Mouse (Mus musculus) liver, embryonic 15.5 days (tissue): ENCODE measurements around the gene Ube2d1. TPM values are rescaled to one million over a fixed set of nuclear protein-coding genes. Genes with fewer than 3 reads are reported as not detected.

ENCODE experiments used
- ATAC-seq: fragments of 200-750 bp; cut with Nextera tagmentation; 2 replicates; pipeline ENCODE4 v1.8.0; 2017; ENCODE audit warnings: moderate number of reproducible peaks, mild to moderate bottlenecking, moderate library complexity; ENCODE audit not compliant: insufficient read depth
- H3K27ac ChIP-seq: fragments of 300-500 bp; sonication (generic); replicated peaks from 2 replicates; pipeline ENCODE4 v1.5.1; 2015; ENCODE audit warnings: mild to moderate bottlenecking, inconsistent platforms
- H3K27me3 ChIP-seq: fragments of 300-500 bp; sonication (generic); 2 replicates; pipeline ENCODE4 v1.6.1; 2015; ENCODE audit warnings: mild to moderate bottlenecking, inconsistent platforms
- H3K36me3 ChIP-seq: fragments of 300-500 bp; sonication (generic); replicated peaks from 2 replicates; pipeline ENCODE4 v1.6.1; 2015; ENCODE audit warnings: moderate library complexity, mild to moderate bottlenecking, inconsistent platforms
- H3K4me1 ChIP-seq: fragments of 300-500 bp; sonication (generic); replicated peaks from 2 replicates; pipeline ENCODE4 v1.6.1; 2015; ENCODE audit warnings: inconsistent platforms
- H3K4me2 ChIP-seq: fragments of 300-500 bp; sonication (generic); 2 replicates; pipeline ENCODE4 v1.6.1; 2015; ENCODE audit warnings: moderate library complexity, mild to moderate bottlenecking, inconsistent platforms
- H3K4me3 ChIP-seq: fragments of 300-500 bp; sonication (generic); replicated peaks from 2 replicates; pipeline ENCODE4 v1.5.1; 2015; ENCODE audit warnings: mild to moderate bottlenecking, inconsistent platforms
- H3K9ac ChIP-seq: fragments of 300-500 bp; sonication (generic); 2 replicates; pipeline ENCODE4 v1.6.1; 2015; ENCODE audit warnings: moderate library complexity, mild to moderate bottlenecking, inconsistent platforms
- H3K9me3 ChIP-seq: fragments of 300-500 bp; sonication (generic); replicated peaks from 2 replicates; pipeline ENCODE4 v1.6.1; 2016; ENCODE audit warnings: inconsistent platforms
- WGBS: fragments of 180-500 bp; shearing (Covaris S2); methylation state at CpG from one replicate; pipeline ENCODE4 v1.1.7; 2015; ENCODE audit warnings: mixed read lengths; ENCODE audit not compliant: insufficient replicate concordance; 5-methylcytosine and 5-hydroxymethylcytosine counted together
- polyA plus RNA-seq: library from polyadenylated mRNA; unstranded; fragments of >200 nt; fragmentation: Nextera tagmentation; extraction: Ambion mirVana; gene quantifications from 2 replicates; pipeline ENCODE4 v1.2.1, GENCODE M21; 2015

Gene Ube2d1
- polyA plus RNA-seq, 1 experiment from 2014 or later: 6.7 TPM

DNA sequence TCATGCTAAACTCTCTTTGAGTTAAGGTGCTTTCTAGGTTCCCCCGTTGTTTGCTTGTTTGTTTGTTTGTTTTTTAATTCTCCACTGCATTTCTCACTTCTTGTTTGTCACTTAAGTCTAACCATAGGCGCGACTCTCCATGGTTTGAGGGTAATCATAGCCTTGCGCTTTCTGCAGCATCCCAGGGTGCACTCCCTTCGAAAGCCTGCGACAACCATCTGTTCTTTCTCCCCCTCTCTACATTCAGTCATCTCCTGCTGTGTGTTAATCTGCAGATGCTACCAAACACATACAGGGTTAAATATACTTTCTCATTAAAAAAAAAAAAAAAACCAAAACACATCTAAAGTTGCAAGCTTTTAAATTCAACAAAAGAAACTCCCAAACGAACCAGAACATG, 31.4 kb upstream of the Ube2d1 start:
- Histone ChIP-seq H3K9ac (no peak overlapping the region), H3K4me1 (no peaks in the 10 kb centered on the region), H3K4me3 (no peak overlapping the region), H3K9me3 (no peaks in the 10 kb centered on the region), H3K27me3 (no peaks in the 10 kb centered on the region), H3K27ac (no peak overlapping the region), H3K4me2 (no peak overlapping the region), H3K36me3 (no peaks in the 10 kb centered on the region)
- 55% methylated on average over 7 of the region's 7 CpGs for WGBS
- ATAC-seq: no peak

- H3K27me3 ChIP-seq: no peaks in the 10 kb centered on the region
- no peak overlapping the region for H3K4me3 ChIP-seq
- H3K27ac ChIP-seq: no peak overlapping the region
- WGBS: 63% methylated on average over 11 of the region's 11 CpGs
- H3K36me3 ChIP-seq: no peaks in the 10 kb centered on the region
- H3K4me2 ChIP-seq: no peak overlapping the region
- ATAC-seq: no peak
- H3K4me1 ChIP-seq: no peaks in the 10 kb centered on the region
- no peak overlapping the region for H3K9ac ChIP-seq
- H3K9me3 ChIP-seq: no peaks in the 10 kb centered on the region
Observed at GRCm38 (mm10) chr10:71316056-71316455, 31.0 kb upstream of the Ube2d1 start.

DNA sequence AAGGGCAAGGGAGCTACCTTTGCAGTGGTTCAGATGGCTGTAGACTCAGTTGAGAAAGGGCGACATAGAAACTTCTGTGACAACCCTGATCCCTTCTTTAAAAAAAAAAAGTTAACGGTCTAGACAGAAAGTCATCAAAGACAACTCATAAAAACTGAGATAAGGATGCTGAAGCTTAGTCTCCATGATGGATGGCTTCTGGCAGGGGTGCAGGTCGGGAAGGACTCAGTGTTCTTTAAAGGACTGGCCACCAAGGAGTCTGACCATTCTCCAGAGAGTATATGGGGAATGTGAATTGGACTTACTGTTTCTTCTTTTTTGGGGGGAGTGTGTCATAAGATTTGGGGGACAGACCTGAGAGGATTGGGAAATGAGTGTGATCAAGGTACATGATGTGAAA, 29.5 kb upstream of the Ube2d1 start:
- Histone ChIP-seq H3K4me2 (no peak overlapping the region), H3K36me3 (no peaks in the 10 kb centered on the region), H3K4me3 (no peak overlapping the region), H3K4me1 (no peaks in the 10 kb centered on the region), H3K9ac (no peak overlapping the region), H3K27ac (no peak overlapping the region), H3K27me3 (no peaks in the 10 kb centered on the region), H3K9me3 (no peaks in the 10 kb centered on the region)
- no peak for ATAC-seq
- 63% methylated on average over 3 of the region's 3 CpGs for WGBS

GRCm38 (mm10) chr10:71310288-71310687, 25.2 kb upstream of the Ube2d1 start:
- Histone ChIP-seq H3K27ac (no peak overlapping the region), H3K9me3 (no peaks in the 10 kb centered on the region), H3K36me3 (no peaks in the 10 kb centered on the region), H3K4me3 (no peak overlapping the region), H3K27me3 (no peaks in the 10 kb centered on the region), H3K4me2 (no peak overlapping the region), H3K9ac (no peak overlapping the region), H3K4me1 (no peaks in the 10 kb centered on the region)
- WGBS: 50% methylated on average over 3 of the region's 3 CpGs
- no peak for ATAC-seq

DNA sequence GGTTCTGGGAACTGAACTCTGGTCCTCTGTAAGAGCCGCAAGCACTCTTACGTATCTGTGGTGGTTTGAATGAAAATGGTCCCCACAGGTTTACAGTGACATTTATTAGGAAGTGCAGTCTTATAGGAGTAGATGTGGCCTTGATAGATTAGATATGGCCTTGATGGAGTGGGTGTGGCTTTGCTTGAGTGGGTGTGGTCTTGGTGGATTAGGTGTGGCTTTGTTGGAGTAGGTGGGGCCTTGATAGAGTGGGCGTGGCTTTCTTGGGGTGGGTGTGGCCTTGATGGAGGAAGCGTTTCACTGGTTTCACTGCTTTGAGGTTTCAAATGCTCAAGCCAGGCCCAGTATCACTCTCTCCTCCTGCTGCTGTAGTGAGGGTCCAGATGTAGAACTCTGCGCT, 23.1 kb upstream of the Ube2d1 start:
- Histone ChIP-seq H3K27ac (no peak overlapping the region), H3K4me1 (no peaks in the 10 kb centered on the region), H3K9ac (no peak overlapping the region), H3K27me3 (no peaks in the 10 kb centered on the region), H3K9me3 (no peaks in the 10 kb centered on the region), H3K36me3 (no peaks in the 10 kb centered on the region), H3K4me2 (no peak overlapping the region), H3K4me3 (no peak overlapping the region)
- no peak for ATAC-seq
- WGBS: 76% methylated on average over 5 of the region's 5 CpGs

DNA sequence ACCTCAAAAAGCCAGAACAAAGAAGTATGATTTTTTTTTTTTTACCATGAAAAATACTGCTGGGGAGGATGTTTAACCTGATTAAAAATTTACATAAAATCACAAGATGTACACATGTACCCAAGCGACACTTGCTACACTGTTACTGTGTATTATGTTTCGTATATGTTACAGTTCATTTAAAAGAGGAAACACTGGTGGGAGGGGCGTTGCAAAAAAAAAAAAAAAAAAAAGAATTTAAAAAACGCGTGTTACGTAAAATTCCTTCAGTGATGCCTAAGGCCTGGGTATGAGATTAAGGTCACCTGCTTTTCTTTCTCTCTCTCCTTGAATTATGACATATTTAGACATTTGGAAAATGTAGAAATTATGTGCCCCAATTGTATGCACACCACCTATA, 21.7 kb upstream of the Ube2d1 start:
- no peaks in the 10 kb centered on the region for H3K9me3 ChIP-seq
- peak overlapping the region; percentile 38; the same call in 1 of the 2 replicates for H3K4me2 ChIP-seq
- no peaks in the 10 kb centered on the region for H3K4me1 ChIP-seq
- ATAC-seq: no peak
- H3K36me3 ChIP-seq: no peaks in the 10 kb centered on the region
- no peak overlapping the region for H3K4me3 ChIP-seq
- H3K27ac ChIP-seq: no peak overlapping the region
- WGBS: 43% methylated on average over 6 of the region's 6 CpGs
- no peak overlapping the region for H3K9ac ChIP-seq
- H3K27me3 ChIP-seq: no peaks in the 10 kb centered on the region

GRCm38 (mm10) chr10:71306190-71306589, 21.1 kb upstream of the Ube2d1 start:
- H3K9ac ChIP-seq: no peak overlapping the region
- H3K27me3 ChIP-seq: no peaks in the 10 kb centered on the region
- H3K9me3 ChIP-seq: no peaks in the 10 kb centered on the region
- H3K27ac ChIP-seq: no peak overlapping the region
- ATAC-seq: no peak
- 15% methylated on average over 6 of the region's 6 CpGs for WGBS
- H3K36me3 ChIP-seq: no peaks in the 10 kb centered on the region
- H3K4me3 ChIP-seq: peak overlapping the region; percentile 12; the same call in 1 of the 2 replicates
- H3K4me2 ChIP-seq: peak overlapping the region; percentile 38
- H3K4me1 ChIP-seq: no peaks in the 10 kb centered on the region

GRCm38 (mm10) chr10:71302490-71302889, 17.4 kb upstream of the Ube2d1 start:
- Histone ChIP-seq H3K9me3 (no peaks in the 10 kb centered on the region), H3K4me1 (no peaks in the 10 kb centered on the region), H3K4me2 (peak overlapping the region; percentile 13; the same call in 1 of the 2 replicates), H3K27me3 (no peaks in the 10 kb centered on the region), H3K36me3 (no peaks in the 10 kb centered on the region), H3K4me3 (no peak overlapping the region), H3K27ac (no peak overlapping the region), H3K9ac (no peak overlapping the region)
- ATAC-seq: no peak
- WGBS: 21% methylated on average over 5 of the region's 5 CpGs

- no peaks in the 10 kb centered on the region for H3K27me3 ChIP-seq
- H3K9ac ChIP-seq: no peak overlapping the region
- no peaks in the 10 kb centered on the region for H3K9me3 ChIP-seq
- H3K4me1 ChIP-seq: no peaks in the 10 kb centered on the region
- no peak overlapping the region for H3K4me2 ChIP-seq
- 40% methylated on average over 16 of the region's 16 CpGs for WGBS
- H3K4me3 ChIP-seq: no peak overlapping the region
- no peaks in the 10 kb centered on the region for H3K36me3 ChIP-seq
- H3K27ac ChIP-seq: no peak overlapping the region
- ATAC-seq: no peak
Observed at GRCm38 (mm10) chr10:71300161-71300560, 15.1 kb upstream of the Ube2d1 start.

GRCm38 (mm10) chr10:71293245-71293644, 8.2 kb upstream of the Ube2d1 start:
- ATAC-seq: no peak
- H3K9ac ChIP-seq: no peak overlapping the region
- H3K4me2 ChIP-seq: no peak overlapping the region
- 47% methylated on average over 4 of the region's 4 CpGs for WGBS
- no peak overlapping the region for H3K4me3 ChIP-seq
- no peaks in the 10 kb centered on the region for H3K9me3 ChIP-seq
- no peaks in the 10 kb centered on the region for H3K36me3 ChIP-seq
- no peak overlapping the region for H3K27ac ChIP-seq
- no peaks in the 10 kb centered on the region for H3K27me3 ChIP-seq
- peaks cover 17% of the 10 kb centered on the region; the same call in 1 of the 2 replicates for H3K4me1 ChIP-seq

DNA sequence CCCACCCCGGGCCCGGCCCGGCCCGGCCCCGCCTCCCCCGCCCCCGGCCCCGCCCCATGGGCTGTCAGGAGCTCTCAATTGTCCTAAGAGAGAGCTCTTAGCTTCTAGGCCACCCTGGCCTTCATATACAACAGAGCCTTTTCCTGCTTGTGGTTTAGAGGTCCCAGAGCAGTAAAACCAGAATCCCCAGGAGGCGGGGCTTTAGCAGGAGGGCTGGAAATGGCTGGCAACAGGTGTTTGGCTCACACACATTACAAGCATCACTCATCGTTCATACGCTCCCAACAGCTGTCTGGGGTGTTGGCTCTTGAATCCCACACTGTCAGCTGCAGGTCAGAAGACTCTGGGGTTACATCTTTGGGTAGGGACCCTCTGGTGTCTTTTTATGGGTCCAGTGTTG, 7.2 kb upstream of the Ube2d1 start:
- Histone ChIP-seq H3K36me3 (no peaks in the 10 kb centered on the region), H3K4me3 (no peak overlapping the region), H3K27me3 (0 out of 2 replicates have a peak, but pooled peaks cover under 1% of the 10 kb centered on the region), H3K9me3 (no peaks in the 10 kb centered on the region), H3K4me2 (peak overlapping the region; percentile 36), H3K27ac (no peak overlapping the region), H3K9ac (no peak overlapping the region), H3K4me1 (peaks cover 17% of the 10 kb centered on the region; the same call in 1 of the 2 replicates)
- ATAC-seq: peak; percentile 44; the same call in 1 of the 2 replicates
- WGBS: 7% methylated on average over 10 of the region's 11 CpGs

- no peaks in the 10 kb centered on the region for H3K9me3 ChIP-seq
- no peaks in the 10 kb centered on the region for H3K36me3 ChIP-seq
- H3K27ac ChIP-seq: 0 out of 2 replicates have a peak overlapping the region, but pooled peaks have one; percentile 12
- no peak overlapping the region for H3K9ac ChIP-seq
- H3K4me2 ChIP-seq: peak overlapping the region; percentile 36
- H3K27me3 ChIP-seq: 0 out of 2 replicates have a peak, but pooled peaks cover 5% of the 10 kb centered on the region
- ATAC-seq: no peak
- peaks cover 17% of the 10 kb centered on the region; the same call in 1 of the 2 replicates for H3K4me1 ChIP-seq
- 3% methylated on average over 4 of the region's 4 CpGs for WGBS
- no peak overlapping the region for H3K4me3 ChIP-seq
Observed at GRCm38 (mm10) chr10:71291801-71292200, 6.7 kb upstream of the Ube2d1 start.
